ENCODE assay signal across 8 mouse cellular contexts in genomic region chr13:81641289-81642045, GRCm38 (mm10). TPM values are rescaled to one million over a fixed set of nuclear protein-coding genes. Genes with fewer than 3 reads are reported as not detected.
DNase-seq lines count a peak whose midpoint lies in the region; ATAC-seq and TF ChIP-seq lines count a peak whose summit lies in the region.

No protein-coding gene starts in this region.

- 16% methylated on average over 8 of the region's 8 CpGs for WGBS in kidney, embryonic 15.5 days
- 25% methylated on average over 8 of the region's 8 CpGs for WGBS in liver, embryonic 15.5 days (ENCODE audit: insufficient replicate concordance)
- 5% methylated on average over 8 of the region's 8 CpGs for WGBS in neural tube, embryonic 13.5 days

- peak overlapping the region; percentile 45 for H3K4me2 ChIP-seq in kidney, embryonic 15.5 days
- H3K4me2 ChIP-seq in liver, embryonic 15.5 days: peak overlapping the region; percentile 50
- H3K4me2 ChIP-seq in neural tube, embryonic 13.5 days: peak overlapping the region; percentile 52

- no peaks in the 10 kb centered on the region for H3K27me3 ChIP-seq in G1E (ENCODE audit: insufficient read depth, low read length)
- H3K27me3 ChIP-seq in kidney, embryonic 15.5 days: 0 out of 2 replicates have a peak, but pooled peaks cover 2% of the 10 kb centered on the region
- peaks cover 12% of the 10 kb centered on the region; the same call in 1 of the 2 replicates for H3K27me3 ChIP-seq in liver, embryonic 15.5 days
- H3K27me3 ChIP-seq in neural tube, embryonic 13.5 days: no peaks in the 10 kb centered on the region

- H3K27ac ChIP-seq in kidney, embryonic 15.5 days: no peak overlapping the region
- H3K27ac ChIP-seq in liver, embryonic 15.5 days (replicated peaks): peak overlapping the region; percentile 57; the same call in 1 of the 2 replicates
- peak overlapping the region; percentile 38; the same call in 1 of the 2 replicates for H3K27ac ChIP-seq in neural tube, embryonic 13.5 days (replicated peaks)

- ATAC-seq in G1E (ENCODE audit: extremely low read depth, insufficient number of reproducible peaks, low FRiP score, poor library complexity, severe bottlenecking): no peak
- 0 out of 2 replicates have a peak, but pooled peaks have one; percentile 22 for ATAC-seq in kidney, embryonic 15.5 days (replicated peaks; ENCODE audit: low FRiP score)
- no peak for ATAC-seq in liver, embryonic 15.5 days (ENCODE audit: insufficient read depth)
- ATAC-seq in neural tube, embryonic 13.5 days (ENCODE audit: low read depth): no peak

- H3K4me3 ChIP-seq in G1E (ENCODE audit: low read depth, low read length): no peak overlapping the region
- H3K4me3 ChIP-seq in kidney, embryonic 15.5 days (replicated peaks): no peak overlapping the region
- H3K4me3 ChIP-seq in liver, embryonic 15.5 days (replicated peaks): no peak overlapping the region
- H3K4me3 ChIP-seq in neural tube, embryonic 13.5 days: peak overlapping the region; percentile 24

- peak; percentile 32; the same call in 1 of the 2 replicates for TF ChIP-seq CTCF in G1E (IDR thresholded peaks at IDR 0.05; ENCODE audit: low read depth, low read length)

- H3K4me1 ChIP-seq in G1E (ENCODE audit: insufficient read depth, low read depth, low read length): peaks cover 51% of the 10 kb centered on the region
- H3K4me1 ChIP-seq in kidney, embryonic 15.5 days: 0 out of 2 replicates have a peak, but pooled peaks cover 5% of the 10 kb centered on the region
- peaks cover 50% of the 10 kb centered on the region for H3K4me1 ChIP-seq in liver, embryonic 15.5 days (replicated peaks)
- peaks cover 19% of the 10 kb centered on the region; the same call in 1 of the 2 replicates for H3K4me1 ChIP-seq in neural tube, embryonic 13.5 days (replicated peaks)

- H3K9me3 ChIP-seq in G1E (replicated peaks): no peaks in the 10 kb centered on the region
- H3K9me3 ChIP-seq in kidney, embryonic 15.5 days (replicated peaks): no peaks in the 10 kb centered on the region
- no peaks in the 10 kb centered on the region for H3K9me3 ChIP-seq in liver, embryonic 15.5 days (replicated peaks)
- H3K9me3 ChIP-seq in neural tube, embryonic 13.5 days: no peaks in the 10 kb centered on the region

- DNase-seq in A20 (ENCODE audit: low read depth, low spot score) (peak; percentile 42), G1E (ENCODE audit: low spot score) (no peak)
- DNase-seq in cerebellum, postnatal 36 days: peak; percentile 45 to 61
- DNase-seq in gastrocnemius, postnatal 10 days: peak; percentile 49
- DNase-seq in urinary bladder, adult 18-20 months (ENCODE audit: low spot score in 2 of 2): no peak

- H3K36me3 ChIP-seq in G1E (replicated peaks): no peaks in the 10 kb centered on the region
- no peaks in the 10 kb centered on the region for H3K36me3 ChIP-seq in kidney, embryonic 15.5 days
- H3K36me3 ChIP-seq in liver, embryonic 15.5 days (replicated peaks): no peaks in the 10 kb centered on the region
- no peaks in the 10 kb centered on the region for H3K36me3 ChIP-seq in neural tube, embryonic 13.5 days

- H3K9ac ChIP-seq in kidney, embryonic 15.5 days: no peak overlapping the region
- H3K9ac ChIP-seq in liver, embryonic 15.5 days: 0 out of 2 replicates have a peak overlapping the region, but pooled peaks have one; percentile 10
- 0 out of 2 replicates have a peak overlapping the region, but pooled peaks have one; percentile 55 for H3K9ac ChIP-seq in neural tube, embryonic 13.5 days

RNA-seq across cellular contexts. Expression of gene Adgrv1, which starts 8.5 kb away (rescaled TPM):
- total RNA-seq in G1E (2014; fragmentation: Nextera tagmentation) (not detected in 2 replicates), G1E (2017) (0.41 and 0.49 TPM in 2 replicates)
- polyA plus RNA-seq in G1E (2012): not detected in 2 replicates
- under 1 TPM; 0.20 to 0.26 TPM for total RNA-seq in gastrocnemius, postnatal 10 days (2021)
- 4.3 and 4.8 TPM in 2 replicates for polyA plus RNA-seq in kidney, embryonic 15.5 days (2015; fragmentation: Nextera tagmentation; extraction: Ambion mirVana)
- 0.10 and 0.12 TPM in 2 replicates for polyA plus RNA-seq in liver, embryonic 15.5 days (2015; fragmentation: Nextera tagmentation; extraction: Ambion mirVana)
- 16.6 and 20.4 TPM in 2 replicates for polyA plus RNA-seq in neural tube, embryonic 13.5 days (2015; fragmentation: Nextera tagmentation; extraction: Ambion mirVana)

RNA-seq across cellular contexts. Expression of gene Lysmd3, which starts 16.0 kb away (rescaled TPM):
- total RNA-seq in G1E (2014; fragmentation: Nextera tagmentation) (52.9 and 64.9 TPM in 2 replicates), G1E (2017) (30.1 and 55.0 TPM in 2 replicates)
- 3.6 and 4.4 TPM in 2 replicates for polyA plus RNA-seq in G1E (2012)
- 10 to 100 TPM in 1 of 2 experiments, 1 to 10 TPM in 1; 8.4 to 11.0 TPM for total RNA-seq in gastrocnemius, postnatal 10 days (2021)
- polyA plus RNA-seq in kidney, embryonic 15.5 days (2015; fragmentation: Nextera tagmentation; extraction: Ambion mirVana): 21.4 and 24.5 TPM in 2 replicates
- polyA plus RNA-seq in liver, embryonic 15.5 days (2015; fragmentation: Nextera tagmentation; extraction: Ambion mirVana): 16.0 and 18.6 TPM in 2 replicates
- polyA plus RNA-seq in neural tube, embryonic 13.5 days (2015; fragmentation: Nextera tagmentation; extraction: Ambion mirVana): 18.6 and 22.2 TPM in 2 replicates

Comparison
In these comparisons a context has a peak if more than half of its experiments do, and no peak if none do; other contexts are left out.
1. DNase-seq: peak in A20 (single experiment), cerebellum, postnatal 36 days (2 of 2) and gastrocnemius, postnatal 10 days (single experiment); none in G1E (single experiment) and urinary bladder, adult 18-20 months (0 of 2).
2. Peak in every context shown above with its lines, with median percentiles within 50 percentile points of each other: H3K4me2 ChIP-seq.